Mouse (Mus musculus) MEL (cell line): Measurements from ENCODE around the gene Cdk5. TPM values are rescaled to one million over a fixed set of nuclear protein-coding genes. Genes with fewer than 3 reads are reported as not detected.

Experiments used
- DNase-seq: peaks from one replicate; pipeline ENCODE4 v3.0.0; 2011; ENCODE audit warnings: low read depth, low spot score
- H3K27ac ChIP-seq: 2 replicates; pipeline ENCODE4 v1.5.1; 2012; ENCODE audit warnings: low read depth, mild to moderate bottlenecking, control low read depth, low read length, moderate library complexity; ENCODE audit not compliant: control insufficient read depth
- H3K27me3 ChIP-seq, 2 experiments: fragments of 150-350 bp in 1 of 2; sonication (generic) in 1 of 2; 2 replicates each; pipeline ENCODE4 v1.6.1; 2012; ENCODE audit warnings: low read length in 2 of 2, mild to moderate bottlenecking in 2 of 2, improper control_type of control experiment in 1 of 2, moderate library complexity in 1 of 2; ENCODE audit not compliant: insufficient read depth in 2 of 2, control insufficient read depth in 1 of 2
- H3K36me3 ChIP-seq, 2 experiments: 2 replicates each; pipeline ENCODE4 v1.6.1; 2012 to 2014; ENCODE audit warnings: low read length in 2 of 2, improper control_type of control experiment in 1 of 2, inconsistent platforms in 1 of 2, mild to moderate bottlenecking in 1 of 2; ENCODE audit not compliant: insufficient read depth in 2 of 2, control insufficient read depth in 1 of 2
- H3K4me1 ChIP-seq, 2 experiments: fragments of 150-350 bp in 1 of 2; sonication (generic) in 1 of 2; 2 replicates each; pipeline ENCODE4 v1.6.1; 2012; ENCODE audit warnings: low read length in 2 of 2, improper control_type of control experiment in 1 of 2, mild to moderate bottlenecking in 1 of 2; ENCODE audit not compliant: insufficient read depth in 2 of 2, control insufficient read depth in 1 of 2
- H3K4me3 ChIP-seq, 2 experiments: fragments of 150-350 bp in 1 of 2; sonication (generic) in 1 of 2; 2 replicates each; pipeline ENCODE4 v1.5.1; 2012; ENCODE audit warnings: low read depth in 2 of 2, low read length in 2 of 2, mild to moderate bottlenecking in 2 of 2, moderate library complexity in 2 of 2, control low read depth in 1 of 2, improper control_type of control experiment in 1 of 2; ENCODE audit not compliant: control insufficient read depth in 1 of 2, insufficient read depth in 1 of 2
- H3K79me2 ChIP-seq: 2 replicates; pipeline ENCODE4 v1.6.1; 2012; ENCODE audit warnings: mild to moderate bottlenecking, low read length, moderate library complexity; ENCODE audit not compliant: control insufficient read depth, poor library complexity, insufficient read depth
- H3K9ac ChIP-seq: 2 replicates; pipeline ENCODE4 v1.6.1; 2012; ENCODE audit warnings: low read depth, mild to moderate bottlenecking, control low read depth, low read length, moderate library complexity; ENCODE audit not compliant: control insufficient read depth, poor library complexity, severe bottlenecking
- H3K9me3 ChIP-seq: fragments of 150-350 bp; sonication (generic); replicated peaks from 2 replicates; pipeline ENCODE4 v1.6.1; 2012; ENCODE audit warnings: mild to moderate bottlenecking, low read length, improper control_type of control experiment, moderate library complexity; ENCODE audit not compliant: insufficient read depth
- BHLHE40 ChIP-seq: IDR thresholded peaks from 2 replicates; pipeline ENCODE4 v1.6.1; 2012; ENCODE audit warnings: low read depth, mild to moderate bottlenecking, inconsistent platforms, low read length, improper control_type of control experiment, borderline replicate concordance
- CHD1 ChIP-seq: IDR thresholded peaks from 2 replicates; pipeline ENCODE4 v1.6.1; 2012; ENCODE audit warnings: low read depth, mild to moderate bottlenecking, inconsistent platforms, low read length, improper control_type of control experiment
- CHD2 ChIP-seq: IDR thresholded peaks from 2 replicates; pipeline ENCODE4 v1.6.1; 2011; ENCODE audit warnings: low read length, improper control_type of control experiment
- E2F4 ChIP-seq: IDR thresholded peaks from 2 replicates; pipeline ENCODE4 v1.6.1; 2011; ENCODE audit warnings: low read depth, low read length, improper control_type of control experiment, borderline replicate concordance
- ETS1 ChIP-seq: IDR thresholded peaks from 2 replicates; pipeline ENCODE4 v1.6.1; 2012; ENCODE audit warnings: low read depth, mild to moderate bottlenecking, inconsistent platforms, low read length, improper control_type of control experiment, moderate library complexity
- GATA1 ChIP-seq: IDR thresholded peaks from 2 replicates; pipeline ENCODE4 v1.6.1; 2011; ENCODE audit warnings: low read depth, low read length, improper control_type of control experiment
- HCFC1 ChIP-seq: IDR thresholded peaks from 2 replicates; pipeline ENCODE4 v1.6.1; 2012; ENCODE audit warnings: low read depth, mild to moderate bottlenecking, inconsistent platforms, low read length, improper control_type of control experiment, moderate library complexity
- MAZ ChIP-seq: IDR thresholded peaks from 2 replicates; pipeline ENCODE4 v1.6.1; 2012; ENCODE audit warnings: low read depth, mild to moderate bottlenecking, inconsistent platforms, low read length, improper control_type of control experiment
- MEF2A ChIP-seq: IDR thresholded peaks from 2 replicates; pipeline ENCODE4 v1.6.1; 2014; ENCODE audit warnings: low read depth, mild to moderate bottlenecking, inconsistent platforms, low read length, improper control_type of control experiment; ENCODE audit not compliant: poor library complexity, insufficient replicate concordance, severe bottlenecking; ENCODE audit errors: extremely low read depth
- MXI1 ChIP-seq: IDR thresholded peaks from 2 replicates; pipeline ENCODE4 v1.6.1; 2011; ENCODE audit warnings: mild to moderate bottlenecking, low read depth, low read length, improper control_type of control experiment
- RCOR1 ChIP-seq: IDR thresholded peaks from 2 replicates; pipeline ENCODE4 v1.6.1; 2012; ENCODE audit warnings: low read depth, mild to moderate bottlenecking, inconsistent platforms, low read length, improper control_type of control experiment
- SMC3 ChIP-seq: IDR thresholded peaks from 2 replicates; pipeline ENCODE4 v1.6.1; 2011; ENCODE audit warnings: low read depth, low read length, improper control_type of control experiment
- TAL1 ChIP-seq: IDR thresholded peaks from 2 replicates; pipeline ENCODE4 v1.6.1; 2012; ENCODE audit warnings: mild to moderate bottlenecking, inconsistent platforms, low read length, moderate library complexity, mixed read lengths
- USF1 ChIP-seq: IDR thresholded peaks from 2 replicates; pipeline ENCODE4 v1.6.1; 2014; ENCODE audit warnings: low read depth, mild to moderate bottlenecking, inconsistent platforms, low read length, improper control_type of control experiment, moderate library complexity
- polyA plus RNA-seq, 2 experiments: library from polyadenylated mRNA; stranded (reverse) in 1 of 2; unstranded in 1 of 2; fragments of >175 nt in 1 of 2; fragments of >200 nt in 1 of 2; gene quantifications; 2 replicates each; pipeline versions ENCODE4 v1.2.1 to v1.2.4; 2012; ENCODE audit warnings: low replicate concordance in 2 of 2, low read depth in 1 of 2; ENCODE audit not compliant: insufficient read length in 2 of 2, insufficient read depth in 1 of 2, missing spikeins in 1 of 2
- total RNA-seq: library from RNA; depleted of rRNA; stranded (reverse); fragments of 300-350 nt; gene quantifications from 2 replicates; pipeline ENCODE4 v1.2.3, GENCODE M21; 2012

The Cdk5 gene
- total and polyA plus RNA-seq, 3 experiments: 24.8 to 82.6 TPM; not detected in 1

- peak; percentile 72 for DNase-seq
- peaks cover 2 to 17% of the 10 kb centered on the region in 2 experiments for H3K36me3 ChIP-seq
- TF ChIP-seq MEF2A: no peak
- no peak for TF ChIP-seq GATA1
- TF ChIP-seq BHLHE40: peak; percentile 48; the same call in 1 of the 2 replicates
- no peak for TF ChIP-seq ETS1
- TF ChIP-seq CHD1: no peak
- TF ChIP-seq USF1: peak; percentile 84
- no peak for TF ChIP-seq E2F4
- peak; percentile 69 for TF ChIP-seq MXI1
- peak; percentile 52 for TF ChIP-seq RCOR1
- 0 out of 2 replicates have a peak, but pooled peaks have one; percentile 13 for TF ChIP-seq CHD2
- 0 out of 2 replicates have a peak, but pooled peaks have one; percentile 11 for TF ChIP-seq HCFC1
- no peak for TF ChIP-seq SMC3
- peaks cover 6 to 22% of the 10 kb centered on the region in 2 experiments for H3K4me1 ChIP-seq
- H3K79me2 ChIP-seq: peaks cover 14% of the 10 kb centered on the region
- H3K27me3 ChIP-seq: no peaks in the 10 kb centered on the region
- H3K9me3 ChIP-seq: no peaks in the 10 kb centered on the region
- peak overlapping the region; percentile 15 for H3K9ac ChIP-seq
- H3K27ac ChIP-seq: no peak overlapping the region
- H3K4me3 ChIP-seq: peak overlapping the region; percentile 1 to 21; a peak in 1 of 4 replicates
Measured at GRCm38 (mm10) chr5:24426556-24427284, 3.4 kb upstream of the Cdk5 start.

- TF ChIP-seq MAZ: no peak
- no peak for TF ChIP-seq USF1
- no peak for TF ChIP-seq SMC3
- no peak for TF ChIP-seq TAL1
- Histone ChIP-seq H3K4me3 (peak overlapping the region; percentile 78 to 86), H3K4me1 (peaks cover 6 to 22% of the 10 kb centered on the region in 2 experiments), H3K27me3 (no peaks in the 10 kb centered on the region), H3K9ac (peak overlapping the region; percentile 85), H3K9me3 (no peaks in the 10 kb centered on the region), H3K79me2 (peaks cover 14% of the 10 kb centered on the region), H3K36me3 (peaks cover 2 to 17% of the 10 kb centered on the region in 2 experiments), H3K27ac (no peak overlapping the region)
- no peak for DNase-seq
Measured at GRCm38 (mm10) chr5:24426037-24426432, 2.7 kb upstream of the Cdk5 start.
